Mouse (Mus musculus): ENCODE measurements around the gene Nxpe5.
"Not testable (repeated sequence)": the region's sequence is repeated elsewhere in the genome, so short reads cannot be mapped to it uniquely, and the experiment has no call there.

Nxpe5 gene

DNA sequence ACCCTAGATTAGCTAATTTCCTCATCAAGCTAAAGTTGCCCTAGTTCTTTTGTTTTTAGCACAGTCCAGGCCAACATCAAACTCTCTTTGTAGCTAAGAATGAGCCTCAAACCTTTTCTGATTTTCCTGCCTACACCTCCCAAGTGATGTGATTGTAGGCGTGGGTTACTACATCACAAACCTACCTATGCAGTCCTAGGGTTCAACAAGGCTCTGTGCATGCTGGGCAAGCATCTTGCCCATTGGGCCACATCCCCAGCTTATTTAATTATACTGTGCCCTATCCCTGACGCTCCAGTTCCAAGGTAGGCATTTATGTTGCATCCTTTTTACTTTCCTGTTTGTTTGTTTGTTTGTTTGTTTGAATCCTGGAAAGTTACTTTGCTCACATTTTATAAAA, at the start of gene Nxpe5:
Gene Nxpe5 (plus strand): TSS at position 199 of the 400 bp plus-strand sequence.
- DNase-seq: no peak

DNA sequence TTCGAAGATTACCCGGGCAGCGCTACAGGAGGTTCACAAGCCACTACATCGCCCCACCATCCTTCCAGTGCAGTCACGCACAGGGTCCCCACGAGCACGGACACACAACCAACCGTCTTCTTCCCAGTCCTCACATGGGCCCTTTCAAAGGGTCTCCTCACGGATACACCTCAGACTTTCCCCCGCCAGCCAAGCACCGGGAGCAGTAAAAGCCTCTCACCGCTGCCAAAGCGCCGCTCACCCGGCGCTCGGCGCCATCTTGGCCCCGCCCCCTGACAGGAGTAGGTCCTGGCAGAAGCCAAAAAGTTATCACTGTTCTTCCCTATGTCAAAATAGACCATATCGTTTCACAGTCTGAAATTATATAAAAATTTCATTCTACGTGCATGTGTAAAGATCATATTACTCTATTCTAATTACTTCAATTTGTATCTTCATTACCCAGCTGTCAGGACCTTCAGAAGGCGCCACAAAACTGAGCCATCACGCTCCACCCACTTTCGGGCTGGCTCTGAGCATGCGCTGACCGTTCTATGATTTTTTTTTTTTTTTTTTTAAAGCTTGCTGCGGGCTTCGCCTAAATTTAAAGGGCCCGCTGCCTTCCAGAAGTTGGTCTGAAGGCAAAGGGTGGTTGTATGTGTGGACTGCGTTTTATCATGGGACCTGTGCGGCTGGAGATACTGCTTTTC, 38.6 kb upstream of the Nxpe5 start, which contains the start of the genes Taf6 and Cnpy4:
Gene Taf6 (minus strand): TSS at position 502 of the 689 bp plus-strand sequence.
Gene Cnpy4 (plus strand): TSS at position 536 of the 689 bp plus-strand sequence.
- DNase-seq: peak; percentile 90

DNA sequence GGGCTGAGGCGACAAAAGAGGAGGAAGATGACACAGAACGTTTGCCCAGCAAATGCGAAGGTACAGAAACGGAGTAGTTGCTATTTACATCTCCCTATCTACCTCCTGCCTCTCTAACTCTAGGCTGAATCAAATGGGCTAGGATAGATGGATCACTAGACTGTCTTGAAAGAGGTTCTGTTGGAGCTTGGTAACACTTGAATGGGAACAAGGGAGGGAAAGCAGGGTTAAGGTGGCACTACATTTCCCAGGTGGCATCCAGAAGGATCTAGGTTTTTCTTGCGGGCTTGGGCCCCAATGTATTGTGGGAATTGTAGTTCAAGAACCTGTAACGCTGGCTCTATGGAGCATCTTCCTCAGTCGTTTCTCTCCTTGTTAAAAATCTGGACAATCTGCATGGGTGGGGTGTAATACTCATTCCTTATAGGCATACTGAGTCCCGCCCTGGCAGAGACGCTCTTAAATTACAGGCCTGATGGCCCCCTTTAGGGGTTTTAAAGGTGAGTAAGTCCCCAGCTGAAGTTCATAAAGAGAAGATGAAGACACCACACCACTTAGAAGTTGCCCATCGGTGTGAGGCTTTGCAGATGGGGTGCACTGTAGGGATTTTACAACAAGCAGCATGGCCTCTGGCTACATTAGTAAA, 37.9 kb upstream of the Nxpe5 start:
- peak; percentile 63 for DNase-seq

DNA sequence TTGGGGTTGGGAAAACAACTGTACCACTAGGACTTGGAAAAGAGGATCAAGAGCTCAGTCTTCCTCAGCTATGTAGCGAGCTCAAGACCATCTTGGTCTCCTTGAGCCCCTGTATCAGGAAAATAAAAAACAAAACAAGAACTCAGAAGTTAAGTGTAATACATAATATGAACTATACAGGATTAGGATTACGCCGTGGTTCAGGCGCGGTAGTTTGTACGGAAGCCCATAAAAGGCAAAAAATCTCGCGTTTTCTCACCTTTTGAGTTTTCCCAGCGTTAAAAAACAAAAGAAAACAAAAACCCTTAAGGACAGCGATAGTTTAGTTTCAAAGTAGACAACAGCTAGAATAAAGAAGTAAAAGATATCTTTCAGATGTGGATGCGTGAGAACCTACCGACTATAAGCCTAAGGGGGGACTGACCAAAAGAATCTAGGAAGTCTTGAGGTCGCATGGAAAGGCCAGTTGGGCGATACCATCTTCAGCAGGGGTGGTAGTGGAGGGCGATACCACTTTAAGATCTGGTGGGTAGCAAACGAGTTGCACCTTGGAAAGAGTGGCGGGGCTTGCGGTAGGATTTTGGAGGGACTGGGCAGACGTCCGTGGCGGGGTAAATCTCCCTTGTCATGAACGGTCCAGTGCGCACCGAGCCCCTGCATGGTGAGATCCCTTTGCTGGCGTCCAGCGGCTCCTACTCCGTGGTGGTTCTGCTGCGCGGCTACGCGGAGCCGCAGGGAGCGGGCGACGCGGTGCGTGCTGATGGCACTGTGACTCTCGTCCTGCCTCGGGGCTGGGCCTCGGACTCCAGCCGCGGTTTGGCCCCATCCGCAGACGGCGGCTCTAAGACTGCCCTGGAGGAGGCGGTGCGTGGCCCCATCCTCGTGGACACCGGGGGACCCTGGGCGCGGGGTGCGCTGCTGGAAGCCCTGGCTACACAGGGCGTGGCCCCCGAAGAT, 31.6 kb upstream of the Nxpe5 start, which contains the start of gene Mblac1:
Gene Mblac1 (plus strand): TSS at position 544 of the 957 bp plus-strand sequence.
- peak; percentile 84 for DNase-seq

DNA sequence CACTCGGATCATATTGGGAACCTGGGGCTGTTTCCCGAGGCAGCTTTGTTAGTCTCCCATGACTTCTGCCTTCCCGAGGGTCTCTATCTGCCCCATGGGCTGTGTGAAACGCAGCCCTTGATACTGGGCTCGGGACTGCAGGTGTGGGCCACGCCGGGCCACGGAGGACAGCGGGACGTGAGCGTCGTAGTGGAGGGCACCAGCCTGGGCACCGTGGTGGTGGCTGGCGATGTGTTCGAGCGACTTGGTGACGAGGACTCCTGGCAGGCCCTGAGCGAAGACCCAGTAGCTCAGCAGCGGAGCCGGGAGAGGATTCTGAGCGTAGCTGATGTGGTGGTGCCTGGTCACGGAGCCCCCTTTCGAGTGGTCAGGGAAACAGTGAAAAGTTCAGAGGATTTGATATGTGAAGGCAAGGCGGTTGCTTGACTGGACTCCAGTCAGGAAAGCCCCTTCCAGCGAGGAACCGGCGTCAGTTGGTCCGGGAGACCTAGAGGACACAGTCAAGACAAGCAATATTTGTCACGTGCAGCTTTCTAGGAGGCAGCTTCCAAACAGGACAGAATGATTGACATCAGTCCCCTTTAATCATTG, 30.8 kb upstream of the Nxpe5 start:
- DNase-seq: peak; percentile 55

DNA sequence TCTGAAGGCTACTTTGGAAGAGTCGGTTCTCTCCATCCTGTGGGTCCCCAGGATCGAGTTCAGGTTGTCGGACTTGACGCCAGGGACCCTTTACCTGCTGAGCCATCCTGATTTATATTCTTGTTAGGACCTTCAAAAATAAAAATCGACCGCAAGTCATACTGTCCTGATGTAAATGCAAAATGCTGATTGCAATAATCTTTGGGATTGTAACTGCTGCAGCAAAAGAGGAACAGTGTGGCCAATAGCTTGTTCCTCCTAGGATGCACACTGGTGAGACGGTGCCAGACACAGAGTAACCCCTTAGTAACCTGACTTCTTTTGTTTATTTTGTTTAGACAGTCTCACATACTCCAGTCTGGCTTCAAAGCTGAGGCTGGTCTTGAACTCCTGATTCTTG, 30.2 kb upstream of the Nxpe5 start:
- no peak for DNase-seq

DNA sequence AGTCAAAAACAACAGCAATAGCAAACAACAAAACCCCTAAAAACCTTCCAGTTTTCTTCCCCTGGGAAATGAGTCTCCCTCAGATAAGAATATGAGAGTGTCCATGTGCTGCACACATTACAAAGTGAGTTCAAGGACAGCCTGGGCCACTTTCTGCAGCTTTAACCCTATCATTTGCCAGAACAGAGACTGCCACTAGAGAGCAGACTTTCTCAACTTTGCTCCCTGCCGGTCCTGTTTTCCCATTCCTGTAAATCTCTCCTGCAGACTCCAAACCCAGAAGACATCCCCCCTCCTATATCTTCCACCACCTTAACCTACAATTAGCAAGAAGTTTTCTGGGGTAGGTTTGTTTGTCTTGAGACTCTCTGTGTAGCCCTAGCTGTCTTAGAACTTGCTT, 26.1 kb upstream of the Nxpe5 start:
- DNase-seq: no peak

DNA sequence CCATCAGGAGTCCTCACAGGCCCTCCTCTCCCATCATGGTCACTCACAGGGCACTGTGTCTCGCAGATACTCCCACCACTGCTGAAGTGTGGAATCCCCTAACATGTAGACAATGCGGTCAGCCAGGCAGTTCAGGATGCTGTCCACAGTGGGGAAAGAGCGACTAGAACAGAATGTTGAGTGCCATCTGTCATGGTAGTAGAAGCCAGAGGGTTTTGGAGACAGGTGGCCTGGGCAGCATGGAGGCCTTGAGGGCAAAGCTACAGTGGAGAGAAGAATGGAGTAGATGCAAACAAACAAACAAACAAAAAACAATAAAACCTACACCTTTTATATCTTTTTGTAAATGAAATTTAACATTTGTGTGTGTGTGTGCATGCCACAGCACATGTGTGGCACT, 23.6 kb upstream of the Nxpe5 start:
- no peak for DNase-seq

DNA sequence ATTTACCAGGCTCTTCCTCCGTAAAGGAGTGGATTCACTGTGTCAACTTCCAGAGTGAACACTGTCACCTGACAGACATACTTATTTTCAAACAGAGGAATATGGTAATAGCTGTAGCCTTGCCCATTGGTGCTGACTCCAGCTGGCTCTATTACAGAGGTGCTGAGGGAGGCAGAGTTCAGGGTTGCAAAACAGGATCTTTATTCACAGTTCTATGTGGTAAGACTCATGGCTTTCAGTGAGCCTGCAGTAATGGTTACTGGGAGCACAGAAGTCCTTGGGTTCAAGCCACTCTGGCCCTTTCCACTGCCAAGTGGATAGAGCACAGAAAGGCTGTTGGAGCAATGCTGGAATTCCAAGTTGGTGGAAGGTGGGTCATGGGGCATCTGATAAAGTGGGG, 18.4 kb upstream of the Nxpe5 start:
- DNase-seq: no peak

DNA sequence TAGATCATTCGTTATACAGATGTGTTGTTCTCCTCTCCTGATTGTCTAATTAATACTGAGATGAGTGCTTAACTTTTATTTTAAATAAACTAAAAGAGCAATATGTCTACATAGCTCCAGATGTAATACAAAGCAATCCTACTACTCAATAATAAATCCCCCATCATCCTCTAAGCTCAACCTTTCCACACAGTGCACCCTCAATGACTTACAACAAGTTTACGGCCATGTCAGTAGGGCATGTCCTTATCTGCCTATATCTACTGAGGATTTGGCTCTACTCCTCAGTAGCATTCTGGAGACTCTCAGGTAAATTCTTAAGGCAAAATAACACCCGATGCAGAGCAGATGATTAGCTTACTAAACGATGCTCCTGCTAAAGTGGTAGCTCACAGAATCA, 17.8 kb upstream of the Nxpe5 start:
- no peak for DNase-seq

DNA sequence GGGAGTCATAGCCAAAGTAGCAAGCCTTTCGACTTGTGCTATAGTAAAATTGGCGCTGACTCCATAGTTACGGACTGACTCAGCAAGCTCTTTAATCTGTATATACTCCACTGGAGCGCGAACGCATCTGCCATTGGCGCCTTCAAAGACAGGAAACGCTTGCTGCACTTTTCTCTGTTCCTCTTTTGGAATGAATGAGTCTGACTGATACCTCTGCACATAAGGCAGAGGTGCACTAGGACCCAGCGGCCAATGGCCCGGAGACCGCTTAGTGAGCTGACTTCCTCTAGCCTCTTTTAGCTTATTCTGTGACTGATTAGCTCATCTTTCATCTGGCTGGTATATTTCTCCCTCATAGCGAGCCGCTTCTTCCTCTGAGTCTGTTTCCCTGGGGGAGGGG, 9.1 kb upstream of the Nxpe5 start:
- DNase-seq: not testable (repeated sequence)

DNA sequence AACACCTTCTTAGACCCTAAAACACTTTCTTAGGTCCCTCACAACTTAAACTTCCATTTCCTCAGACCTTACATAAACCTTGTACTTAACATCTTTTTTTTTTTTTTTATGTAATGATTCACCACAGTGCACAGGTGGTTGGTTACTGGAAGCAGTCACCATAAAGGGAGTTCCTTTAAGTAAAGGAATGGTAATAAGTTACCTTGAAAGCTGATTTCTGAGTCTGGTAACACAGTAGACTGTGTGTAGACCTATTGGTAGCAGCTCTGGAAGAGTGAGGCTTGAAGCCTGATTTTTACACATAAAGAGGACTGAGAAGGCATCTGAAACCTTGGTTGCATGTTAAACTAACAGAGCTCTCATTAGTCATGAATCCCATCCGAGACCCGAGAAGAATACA, 5.8 kb upstream of the Nxpe5 start:
- DNase-seq: no peak

DNA sequence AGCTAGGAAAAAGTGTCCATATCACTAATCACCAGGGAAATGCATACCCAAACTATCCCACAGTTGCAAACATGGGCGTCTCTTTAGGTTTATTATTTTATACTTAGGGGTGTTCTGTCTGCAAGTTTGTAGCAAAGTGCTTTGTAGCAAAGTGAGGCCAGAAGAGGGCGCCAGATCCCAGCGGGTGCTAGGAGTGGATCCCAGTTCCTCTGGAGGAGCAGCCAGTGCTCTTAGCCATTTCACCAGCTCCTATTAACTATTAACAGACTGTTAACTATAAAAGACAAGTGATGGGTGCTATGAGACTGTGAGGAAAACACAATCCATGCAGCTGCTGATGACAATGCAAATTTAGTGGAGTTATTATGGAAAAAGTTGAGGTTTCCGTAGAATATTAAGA, 3.6 kb upstream of the Nxpe5 start:
- peak; percentile 95 for DNase-seq

DNA sequence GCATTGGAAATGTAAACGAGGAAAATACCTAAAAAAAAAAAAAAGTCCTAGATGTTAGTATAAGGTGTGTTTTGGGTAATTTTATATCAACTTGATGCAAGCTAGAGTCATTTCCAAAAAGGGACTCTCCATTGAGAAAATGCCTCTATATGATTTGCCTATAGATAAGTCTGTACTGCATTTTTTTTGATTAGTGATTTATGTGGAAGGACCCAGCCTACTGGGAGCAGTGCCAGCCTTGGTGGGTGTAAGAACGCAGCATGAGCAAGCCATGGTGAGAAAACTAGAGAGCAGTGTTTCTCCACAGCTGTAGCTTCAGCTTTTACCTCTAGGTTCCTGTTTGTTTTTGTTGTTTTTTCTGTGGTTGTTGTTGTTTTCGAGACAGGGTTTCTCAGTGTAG, 2.4 kb upstream of the Nxpe5 start:
- DNase-seq: no peak

DNA sequence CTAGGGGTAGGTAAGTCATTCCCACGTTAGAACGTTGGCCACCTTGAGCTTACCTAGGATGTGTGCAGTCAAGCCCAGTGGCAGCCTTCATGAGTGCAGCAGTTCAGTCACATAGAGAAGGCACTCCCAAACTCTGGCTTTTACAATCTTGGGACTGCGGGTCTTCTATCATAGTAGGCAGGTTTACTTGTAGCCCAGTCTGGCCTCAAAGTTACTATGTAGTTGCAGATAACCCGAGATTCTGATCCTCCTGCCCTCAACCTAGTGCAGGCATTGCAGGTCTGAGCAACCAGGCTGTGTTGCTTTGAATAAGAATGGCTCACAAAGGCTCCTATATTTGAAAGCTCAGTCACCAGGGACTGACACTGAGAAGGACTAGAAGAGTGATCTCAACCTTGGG, 793 bp downstream of the Nxpe5 start:
- no peak for DNase-seq

DNA sequence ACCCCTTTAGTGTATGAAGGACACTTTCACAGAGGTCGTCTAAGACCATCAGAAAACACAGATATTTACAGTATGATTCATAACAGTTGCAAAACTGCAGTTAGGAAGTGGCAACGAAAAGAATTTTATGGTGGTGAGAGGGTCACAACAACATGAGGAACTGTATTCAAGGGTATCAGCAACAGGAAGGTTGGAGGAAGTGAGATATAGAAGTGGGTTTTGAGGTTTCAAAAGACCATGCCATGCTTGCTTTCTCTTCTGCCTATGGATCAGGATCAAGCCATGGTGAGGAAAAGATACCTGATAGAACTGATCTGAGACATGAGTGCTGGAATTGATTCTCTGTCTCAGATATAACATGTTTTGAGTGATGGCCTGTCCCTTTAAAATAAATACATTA, 1.7 kb downstream of the Nxpe5 start:
- no peak for DNase-seq

DNA sequence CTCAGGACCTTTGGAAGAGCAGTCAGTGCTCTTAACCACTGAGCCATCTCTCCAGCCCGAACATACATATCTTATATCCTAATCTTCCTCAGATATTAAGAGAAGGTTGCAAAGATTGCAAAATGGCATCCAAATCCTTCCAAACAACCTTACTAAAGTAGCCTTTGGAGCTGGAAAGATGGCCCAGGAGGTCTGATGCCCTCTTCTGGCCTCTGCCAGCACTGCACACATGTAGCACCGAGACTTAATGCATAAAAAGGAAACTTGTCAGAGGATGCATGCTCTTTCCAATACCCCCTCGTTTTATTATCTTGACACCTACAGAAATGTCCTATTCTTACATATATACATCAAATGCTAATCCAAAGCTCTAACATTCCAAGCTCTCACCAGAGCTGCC, 2.3 kb downstream of the Nxpe5 start:
- peak; percentile 77 for DNase-seq

DNA sequence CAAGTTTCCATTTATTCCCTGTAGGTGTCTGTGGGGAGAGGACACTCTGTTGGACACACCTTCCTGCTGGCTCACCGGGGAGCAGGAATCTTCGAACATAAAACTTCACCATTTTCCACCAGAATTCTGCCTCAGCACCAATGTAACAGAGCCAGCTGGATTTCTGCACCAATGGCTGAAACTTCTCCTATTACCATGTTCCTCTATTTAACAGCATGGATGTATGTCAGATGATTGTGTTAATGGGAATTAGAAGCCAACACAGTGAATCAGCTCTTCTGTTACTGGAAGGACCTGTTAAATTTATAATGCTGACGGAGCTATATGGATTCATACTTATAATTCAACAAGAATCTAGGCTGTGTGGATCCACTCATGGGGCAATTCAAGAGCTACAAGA, 3.8 kb downstream of the Nxpe5 start:
- no peak for DNase-seq

DNA sequence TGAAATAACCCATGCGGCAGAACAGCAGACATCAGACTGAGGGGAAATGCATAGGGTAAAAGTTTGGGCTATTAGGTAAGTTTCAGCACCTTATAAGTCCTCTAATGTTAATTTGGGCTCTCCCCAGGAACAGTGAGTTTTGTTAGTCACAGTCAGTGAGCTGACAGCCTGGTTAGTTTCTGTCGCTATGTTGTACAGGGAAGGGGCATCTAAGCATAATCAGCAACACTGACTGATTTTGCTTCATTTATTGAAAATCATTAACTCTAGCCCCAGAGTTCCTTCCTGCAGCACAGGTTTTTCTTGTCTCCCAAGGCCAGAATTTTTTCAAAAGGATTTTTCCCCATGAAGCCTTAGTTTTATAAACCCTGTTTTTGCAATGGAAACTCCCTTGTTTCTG, 8.1 kb downstream of the Nxpe5 start:
- DNase-seq: no peak

DNA sequence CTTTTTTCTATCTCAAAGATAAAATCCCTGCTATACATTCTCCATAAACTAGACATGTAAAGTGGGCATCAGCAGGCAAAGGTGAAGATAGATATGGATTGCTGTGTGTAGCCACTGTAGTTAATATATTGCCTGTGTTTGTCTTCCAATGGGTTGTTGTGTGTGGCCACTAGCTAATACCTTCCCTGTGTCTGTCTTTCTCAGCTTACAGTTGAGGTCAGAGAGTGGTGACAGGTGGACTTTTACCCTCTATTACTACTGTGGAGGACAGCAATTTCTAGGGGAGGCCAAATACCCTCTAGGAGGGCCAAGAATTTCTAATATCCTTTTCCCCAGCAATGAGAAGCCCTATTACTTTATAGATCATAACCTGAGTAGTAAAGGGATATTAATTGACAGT, 8.5 kb downstream of the Nxpe5 start:
- DNase-seq: no peak

DNA sequence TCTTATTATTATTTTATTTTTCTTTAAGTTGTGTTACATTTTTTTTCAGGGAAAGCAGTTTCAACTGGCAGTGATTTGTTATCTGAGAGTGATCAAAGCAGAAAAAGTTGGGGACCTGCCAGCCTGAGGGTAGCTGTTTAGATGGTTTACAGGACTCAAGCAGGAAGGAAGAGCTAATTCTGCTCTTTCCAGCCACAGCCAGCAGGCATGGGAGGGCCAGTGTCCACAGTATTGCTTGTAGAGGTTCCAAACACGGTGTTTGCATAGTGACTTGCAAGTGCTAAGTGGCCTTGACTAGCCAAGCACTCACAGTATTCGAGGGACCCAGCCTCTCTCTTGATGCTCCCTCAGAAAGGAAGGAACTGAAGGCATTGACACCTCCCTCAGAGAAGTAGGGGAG, 15.8 kb downstream of the Nxpe5 start:
- DNase-seq: no peak

DNA sequence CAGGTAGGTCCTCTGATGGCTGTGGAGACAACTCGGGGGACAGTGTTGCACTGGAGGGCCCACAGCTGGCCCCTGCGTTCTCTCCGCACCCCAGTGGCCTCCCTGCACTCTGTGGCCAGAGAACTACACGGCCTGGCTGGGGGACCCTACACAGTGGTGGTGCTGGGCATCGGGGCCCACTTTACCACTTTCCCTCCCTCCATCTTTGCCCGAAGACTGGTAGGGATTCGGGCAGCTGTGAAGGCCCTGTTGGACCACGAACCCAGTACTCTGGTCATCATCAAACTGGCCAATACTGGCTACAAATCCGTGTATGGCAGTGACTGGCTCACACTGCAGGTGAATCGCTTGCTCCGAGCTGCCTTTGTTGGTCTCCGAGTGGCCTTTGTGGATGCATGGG, 25.4 kb downstream of the Nxpe5 start:
- no peak for DNase-seq

DNA sequence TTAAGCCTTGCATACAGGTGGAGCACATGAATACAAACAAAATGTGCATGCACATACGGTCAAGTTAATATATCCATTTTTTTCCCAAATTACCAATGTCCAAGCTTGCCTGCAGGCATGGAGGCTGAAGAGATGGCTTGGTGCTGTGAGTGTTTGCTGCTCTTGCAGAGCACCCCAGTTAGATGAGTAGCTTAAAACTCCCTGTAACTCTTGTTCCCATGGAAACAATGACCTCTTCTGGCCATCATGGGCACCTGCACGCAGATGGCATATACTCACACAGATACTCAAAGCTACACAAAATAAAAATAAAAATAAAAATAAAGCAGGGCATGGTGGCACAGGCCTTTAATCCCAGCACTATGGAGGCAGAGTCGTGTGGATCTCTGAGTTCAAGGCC, 27.4 kb downstream of the Nxpe5 start:
- DNase-seq: no peak

Measured in thymus, postnatal 4 days (tissue).